Mouse (Mus musculus): ENCODE measurements at regions not wholly inside any gene's neighbourhood (a gene's known extent, or its start where the extent isn't known, plus 50 kb on each side); places are given as distances from the start of the nearest gene placed in this dataset.
"Not testable (repeated sequence)": the region's sequence is repeated elsewhere in the genome, so short reads cannot be mapped to it uniquely, and the experiment has no call there.

GRCm38 (mm10) chr6:12814972-12815770, 66.0 kb upstream of the Thsd7a start:
- Histone ChIP-seq H3K36me3 (ENCODE audit: control insufficient read depth, insufficient read depth, low read length) (no peaks in the 10 kb centered on the region), H3K9me3 (ENCODE audit: control insufficient read depth, low read length) (no peaks in the 10 kb centered on the region), H3K9ac (ENCODE audit: low read length) (no peak overlapping the region), H3K27ac (replicated peaks; ENCODE audit: low read depth, low read length) (no peak overlapping the region), H3K4me1 (ENCODE audit: control insufficient read depth, insufficient read depth, low read length) (no peaks in the 10 kb centered on the region), H3K4me2 (ENCODE audit: low read depth, severe bottlenecking) (no peak overlapping the region), H3K4me3 (ENCODE audit: low read depth, low read length) (no peak overlapping the region), H3K27me3 (ENCODE audit: control insufficient read depth, insufficient read depth, low read length) (no peaks in the 10 kb centered on the region)
- no peak for ATAC-seq (ENCODE audit: insufficient number of reproducible peaks, low FRiP score, low TSS enrichment, low read depth)
- no peak for DNase-seq (ENCODE audit: low spot score)
- 78% methylated on average over 4 of the region's 4 CpGs for WGBS

- not testable (repeated sequence) for H3K27me3 ChIP-seq (ENCODE audit: control insufficient read depth, insufficient read depth, low read length); H3K27ac ChIP-seq (replicated peaks; ENCODE audit: low read depth, low read length); ATAC-seq (ENCODE audit: insufficient number of reproducible peaks, low FRiP score, low TSS enrichment, low read depth); H3K4me3 ChIP-seq (ENCODE audit: low read depth, low read length); H3K9me3 ChIP-seq (ENCODE audit: control insufficient read depth, low read length); H3K9ac ChIP-seq (ENCODE audit: low read length); H3K4me1 ChIP-seq (ENCODE audit: control insufficient read depth, insufficient read depth, low read length); H3K4me2 ChIP-seq (ENCODE audit: low read depth, severe bottlenecking); DNase-seq (ENCODE audit: low spot score); H3K36me3 ChIP-seq (ENCODE audit: control insufficient read depth, insufficient read depth, low read length)
- WGBS = 67% methylated on average over 5 of the region's 5 CpGs
These were observed 64.6 kb upstream of the Thsd7a start for GRCm38 (mm10) chr6:12813781-12814180.

GRCm38 (mm10) chr6:12812467-12812866, 63.3 kb upstream of the Thsd7a start:
- ATAC-seq (ENCODE audit: insufficient number of reproducible peaks, low FRiP score, low TSS enrichment, low read depth) (no peak), DNase-seq (ENCODE audit: low spot score) (no peak)
- no peak overlapping the region for H3K9ac ChIP-seq (ENCODE audit: low read length)
- H3K4me2 ChIP-seq (ENCODE audit: low read depth, severe bottlenecking) = no peak overlapping the region
- H3K27ac ChIP-seq (replicated peaks; ENCODE audit: low read depth, low read length) = no peak overlapping the region
- H3K27me3 ChIP-seq (ENCODE audit: control insufficient read depth, insufficient read depth, low read length) = no peaks in the 10 kb centered on the region
- H3K4me1 ChIP-seq (ENCODE audit: control insufficient read depth, insufficient read depth, low read length) = no peaks in the 10 kb centered on the region
- H3K9me3 ChIP-seq (ENCODE audit: control insufficient read depth, low read length) = no peaks in the 10 kb centered on the region
- no peaks in the 10 kb centered on the region for H3K36me3 ChIP-seq (ENCODE audit: control insufficient read depth, insufficient read depth, low read length)
- no peak overlapping the region for H3K4me3 ChIP-seq (ENCODE audit: low read depth, low read length)
- WGBS = 91% methylated on average over 1 of the region's 1 CpGs

- 38% methylated on average over 1 of the region's 1 CpGs for WGBS
- H3K36me3 ChIP-seq (ENCODE audit: control insufficient read depth, insufficient read depth, low read length) = no peaks in the 10 kb centered on the region
- no peaks in the 10 kb centered on the region for H3K4me1 ChIP-seq (ENCODE audit: control insufficient read depth, insufficient read depth, low read length)
- no peak overlapping the region for H3K9ac ChIP-seq (ENCODE audit: low read length)
- no peak overlapping the region for H3K4me2 ChIP-seq (ENCODE audit: low read depth, severe bottlenecking)
- no peak overlapping the region for H3K4me3 ChIP-seq (ENCODE audit: low read depth, low read length)
- ATAC-seq (ENCODE audit: insufficient number of reproducible peaks, low FRiP score, low TSS enrichment, low read depth) = no peak
- no peaks in the 10 kb centered on the region for H3K9me3 ChIP-seq (ENCODE audit: control insufficient read depth, low read length)
- no peaks in the 10 kb centered on the region for H3K27me3 ChIP-seq (ENCODE audit: control insufficient read depth, insufficient read depth, low read length)
- H3K27ac ChIP-seq (replicated peaks; ENCODE audit: low read depth, low read length) = no peak overlapping the region
- no peak for DNase-seq (ENCODE audit: low spot score)
These were observed 62.8 kb upstream of the Thsd7a start for GRCm38 (mm10) chr6:12812036-12812435.

GRCm38 (mm10) chr6:12809601-12810000, 60.4 kb upstream of the Thsd7a start:
- Histone ChIP-seq H3K4me2 (ENCODE audit: low read depth, severe bottlenecking) (no peak overlapping the region), H3K9me3 (ENCODE audit: control insufficient read depth, low read length) (no peaks in the 10 kb centered on the region), H3K4me1 (ENCODE audit: control insufficient read depth, insufficient read depth, low read length) (no peaks in the 10 kb centered on the region), H3K9ac (ENCODE audit: low read length) (no peak overlapping the region), H3K27me3 (ENCODE audit: control insufficient read depth, insufficient read depth, low read length) (no peaks in the 10 kb centered on the region), H3K27ac (replicated peaks; ENCODE audit: low read depth, low read length) (no peak overlapping the region), H3K36me3 (ENCODE audit: control insufficient read depth, insufficient read depth, low read length) (no peaks in the 10 kb centered on the region), H3K4me3 (ENCODE audit: low read depth, low read length) (no peak overlapping the region)
- DNase-seq (ENCODE audit: low spot score) (no peak), ATAC-seq (ENCODE audit: insufficient number of reproducible peaks, low FRiP score, low TSS enrichment, low read depth) (no peak)
- WGBS = 87% methylated on average over 5 of the region's 5 CpGs

Data from limb, embryonic 11.5 days (tissue).